Mouse (Mus musculus): ENCODE measurements around the gene Rd3.

GRCm38 (mm10) chr1:191995488-191995887 is 18.3 kb downstream of the Rd3 start:
- peak; percentile 26; the same call in 1 of the 2 replicates for TF ChIP-seq CTCF (IDR thresholded peaks at IDR 0.05; ENCODE audit: borderline replicate concordance, insufficient read depth, low read depth, low read length)
- no peak for TF ChIP-seq POLR2A (IDR thresholded peaks at IDR 0.05; ENCODE audit: borderline replicate concordance, insufficient read depth, low read length)

Data from cerebellum, adult 2 months (tissue).